Mouse (Mus musculus) 416B (cell line): ENCODE data around the gene Hic1.

Experiments used
- DNase-seq: peaks from one replicate; pipeline ENCODE4 v3.0.0; 2011; ENCODE audit warnings: low read depth

Gene Hic1

GRCm38 (mm10) chr11:75169405-75170080 is at the start of gene Hic1:
TSS of gene Hic1 (minus strand) at chr11:75169519.
- DNase-seq, result no peak

- peak; percentile 9 for DNase-seq
Observed at GRCm38 (mm10) chr11:75214081-75214950, 45.0 kb upstream of the Hic1 start.

GRCm38 (mm10) chr11:75213372-75214080 is 44.2 kb upstream of the Hic1 start:
- no peak for DNase-seq

- DNase-seq, result no peak
Observed at GRCm38 (mm10) chr11:75212876-75213275, 43.6 kb upstream of the Hic1 start.

- no peak for DNase-seq
Observed at GRCm38 (mm10) chr11:75212031-75212667, 42.8 kb upstream of the Hic1 start.

GRCm38 (mm10) chr11:75210755-75211154 is 41.4 kb upstream of the Hic1 start:
- no peak for DNase-seq

GRCm38 (mm10) chr11:75210093-75210492 is 40.8 kb upstream of the Hic1 start:
- no peak for DNase-seq

GRCm38 (mm10) chr11:75209363-75209762 is 40.0 kb upstream of the Hic1 start:
- peak; percentile 62 for DNase-seq

GRCm38 (mm10) chr11:75206347-75206746 is 37.0 kb upstream of the Hic1 start:
- DNase-seq, result no peak

GRCm38 (mm10) chr11:75204472-75204871 is 35.2 kb upstream of the Hic1 start:
- peak; percentile 21 for DNase-seq

GRCm38 (mm10) chr11:75203926-75204325 is 34.6 kb upstream of the Hic1 start:
- no peak for DNase-seq

- no peak for DNase-seq
Observed at GRCm38 (mm10) chr11:75201721-75202120, 32.4 kb upstream of the Hic1 start.

GRCm38 (mm10) chr11:75200935-75201334 is 31.6 kb upstream of the Hic1 start:
- DNase-seq, result no peak

- DNase-seq, result peak; percentile 69
Observed at GRCm38 (mm10) chr11:75199951-75200350, 30.6 kb upstream of the Hic1 start.

- DNase-seq, result no peak
Observed at GRCm38 (mm10) chr11:75198792-75199191, 29.5 kb upstream of the Hic1 start.

GRCm38 (mm10) chr11:75197956-75198355 is 28.6 kb upstream of the Hic1 start:
- DNase-seq, result no peak

- DNase-seq, result no peak
Observed at GRCm38 (mm10) chr11:75196131-75196530, 26.8 kb upstream of the Hic1 start.

- no peak for DNase-seq
Observed at GRCm38 (mm10) chr11:75194850-75195461, 25.6 kb upstream of the Hic1 start.

- no peak for DNase-seq
Observed at GRCm38 (mm10) chr11:75194121-75194849, 25.0 kb upstream of the Hic1 start.

- DNase-seq, result no peak
Observed at GRCm38 (mm10) chr11:75193256-75194071, 24.1 kb upstream of the Hic1 start, which contains the start of gene Rtn4rl1. TSS of gene Rtn4rl1 (plus strand) at chr11:75193783.
